Mouse (Mus musculus) brain, embryonic 14.5 days (tissue): Measurements from ENCODE around the gene Sall1. TPM values are rescaled to one million over a fixed set of nuclear protein-coding genes. Genes with fewer than 3 reads are reported as not detected.

Source experiments
- DNase-seq: peaks from one replicate; pipeline ENCODE4 v3.0.0-alpha.2; 2011; ENCODE audit warnings: low read depth
- CTCF ChIP-seq: fragments of 200-500 bp; IDR thresholded peaks from 2 replicates; pipeline ENCODE4 v1.5.1; 2012; ENCODE audit warnings: inconsistent platforms, mild to moderate bottlenecking, moderate library complexity, borderline replicate concordance; ENCODE audit not compliant: insufficient read depth, insufficient read length; ENCODE audit errors: extremely low read depth
- POLR2A ChIP-seq: fragments of 200-500 bp; IDR thresholded peaks from 2 replicates; pipeline ENCODE4 v1.6.1; 2012; ENCODE audit warnings: mild to moderate bottlenecking, inconsistent platforms, borderline replicate concordance; ENCODE audit not compliant: poor library complexity, insufficient read depth, insufficient read length, severe bottlenecking; ENCODE audit errors: extremely low read depth
- polyA plus RNA-seq: library from polyadenylated mRNA; depleted of rRNA; stranded (reverse); fragments of >200 nt; gene quantifications from 2 replicates; pipeline ENCODE4 v1.2.3, GENCODE M21; 2012

The Sall1 gene
- polyA plus RNA-seq, 1 experiment = 23.3 TPM

- no peak for TF ChIP-seq POLR2A
- TF ChIP-seq CTCF = no peak
- peak; percentile 85 for DNase-seq
Observed at GRCm38 (mm10) chr8:89045218-89045601, 1.2 kb upstream of the Sall1 start.

- TF ChIP-seq CTCF = no peak
- no peak for TF ChIP-seq POLR2A
- DNase-seq = peak; percentile 82
Observed at GRCm38 (mm10) chr8:89044511-89045217, 702 bp upstream of the Sall1 start.

GRCm38 (mm10) chr8:89043371-89043841, 556 bp downstream of the Sall1 start:
- DNase-seq = peak; percentile 95
- TF ChIP-seq CTCF (no peak), POLR2A (no peak)

GRCm38 (mm10) chr8:89042560-89043370, 1.2 kb downstream of the Sall1 start:
- DNase-seq = peak; percentile 97
- TF ChIP-seq CTCF = no peak
- 0 out of 2 replicates have a peak, but pooled peaks have one; percentile 28 for TF ChIP-seq POLR2A

- TF ChIP-seq POLR2A (no peak), CTCF (no peak)
- no peak for DNase-seq
Observed at GRCm38 (mm10) chr8:89042118-89042460, 1.9 kb downstream of the Sall1 start.

- TF ChIP-seq POLR2A (no peak), CTCF (no peak)
- peak; percentile 53 for DNase-seq
Observed at GRCm38 (mm10) chr8:89041421-89042117, 2.4 kb downstream of the Sall1 start.

GRCm38 (mm10) chr8:89040751-89041420, 3.1 kb downstream of the Sall1 start:
- peak; percentile 54 for DNase-seq
- TF ChIP-seq CTCF (no peak), POLR2A (no peak)

- TF ChIP-seq CTCF (no peak), POLR2A (no peak)
Observed at GRCm38 (mm10) chr8:89039890-89040289, 4.1 kb downstream of the Sall1 start.

GRCm38 (mm10) chr8:89038920-89039319, 5.0 kb downstream of the Sall1 start:
- no peak for DNase-seq
- TF ChIP-seq POLR2A = no peak
- no peak for TF ChIP-seq CTCF

More at GRCm38 (mm10) chr8:89039890-89040289, 4.1 kb downstream of the Sall1 start:
- DNase-seq = peak; percentile 46

- DNase-seq = peak; percentile 87
- TF ChIP-seq CTCF (no peak), POLR2A (no peak)
Observed at GRCm38 (mm10) chr8:89037536-89038236, 6.3 kb downstream of the Sall1 start.
